Mouse (Mus musculus): ENCODE results near the gene Poldip2.

Poldip2 gene

DNA sequence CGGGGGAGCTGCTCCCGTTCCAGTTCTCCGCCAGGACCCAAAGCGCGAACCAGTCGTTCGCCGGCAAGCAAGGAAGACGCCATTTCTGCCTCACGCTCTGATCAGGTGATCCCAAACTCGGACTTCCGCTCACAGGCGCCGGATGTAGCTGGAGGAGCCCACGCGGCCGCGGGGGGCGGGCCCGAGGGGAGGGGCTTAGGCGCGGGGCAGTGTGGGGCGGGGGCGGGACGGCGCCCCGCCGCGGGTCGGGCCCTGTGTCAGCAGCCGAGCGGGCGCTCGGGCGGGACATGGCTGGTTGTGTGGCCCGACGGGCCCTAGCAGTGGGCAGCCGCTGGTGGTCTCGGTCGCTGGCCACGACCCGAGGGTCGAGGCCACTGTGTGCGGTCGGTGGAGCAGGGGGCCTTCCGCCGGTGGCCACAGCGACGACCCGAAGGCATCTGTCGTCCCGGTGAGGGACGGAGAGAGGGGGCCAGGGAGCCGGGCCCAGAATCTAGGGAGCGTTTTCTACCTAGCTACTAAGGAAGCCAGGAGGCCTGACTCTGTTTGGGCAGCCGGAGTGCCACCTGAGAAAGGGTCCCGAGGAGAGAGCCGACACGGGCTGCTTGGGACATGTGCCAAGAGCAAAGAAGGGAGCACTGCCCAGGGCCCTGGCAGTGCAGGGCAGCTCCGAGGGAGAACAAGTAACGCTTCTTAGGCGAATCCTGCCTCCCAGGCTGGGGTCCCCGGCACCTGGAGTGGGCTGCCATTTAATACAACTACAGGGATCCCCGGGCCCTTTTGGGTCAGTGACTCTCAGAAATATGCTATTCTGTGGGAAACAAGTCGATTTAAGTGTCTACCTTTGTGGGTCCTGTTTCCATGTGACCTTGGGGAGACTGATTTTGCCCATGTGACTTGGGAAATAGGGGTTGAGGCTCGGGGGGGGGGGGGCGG is at the start of gene Poldip2, which contains the start of gene Tmem199:
Gene Poldip2 (plus strand): TSS at position 169 of the 933 bp plus-strand sequence.
Gene Tmem199 (minus strand): TSS at position 148 of the 933 bp plus-strand sequence.
- peak; percentile 96 for DNase-seq (ENCODE audit: low spot score)

DNA sequence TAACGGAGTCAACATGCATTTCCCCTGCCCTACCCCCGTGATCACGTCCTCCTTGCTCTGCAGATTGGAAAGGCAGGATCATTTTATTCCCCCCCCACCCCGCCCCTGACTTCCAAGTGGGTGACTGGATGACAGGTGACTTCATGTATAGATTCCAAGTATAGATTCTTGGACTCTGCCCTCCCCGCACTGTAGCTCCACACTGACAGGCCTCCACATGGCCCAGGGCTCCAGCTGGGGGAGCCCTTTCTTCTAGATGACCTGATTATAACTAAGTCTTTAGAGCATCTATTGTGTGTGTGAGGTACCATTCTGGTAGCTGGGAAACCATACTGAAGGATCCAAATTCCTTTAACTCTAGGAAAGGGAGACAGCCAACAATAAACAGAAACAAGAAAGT is 49.3 kb upstream of the Poldip2 start:
- no peak for DNase-seq (ENCODE audit: low spot score)

DNA sequence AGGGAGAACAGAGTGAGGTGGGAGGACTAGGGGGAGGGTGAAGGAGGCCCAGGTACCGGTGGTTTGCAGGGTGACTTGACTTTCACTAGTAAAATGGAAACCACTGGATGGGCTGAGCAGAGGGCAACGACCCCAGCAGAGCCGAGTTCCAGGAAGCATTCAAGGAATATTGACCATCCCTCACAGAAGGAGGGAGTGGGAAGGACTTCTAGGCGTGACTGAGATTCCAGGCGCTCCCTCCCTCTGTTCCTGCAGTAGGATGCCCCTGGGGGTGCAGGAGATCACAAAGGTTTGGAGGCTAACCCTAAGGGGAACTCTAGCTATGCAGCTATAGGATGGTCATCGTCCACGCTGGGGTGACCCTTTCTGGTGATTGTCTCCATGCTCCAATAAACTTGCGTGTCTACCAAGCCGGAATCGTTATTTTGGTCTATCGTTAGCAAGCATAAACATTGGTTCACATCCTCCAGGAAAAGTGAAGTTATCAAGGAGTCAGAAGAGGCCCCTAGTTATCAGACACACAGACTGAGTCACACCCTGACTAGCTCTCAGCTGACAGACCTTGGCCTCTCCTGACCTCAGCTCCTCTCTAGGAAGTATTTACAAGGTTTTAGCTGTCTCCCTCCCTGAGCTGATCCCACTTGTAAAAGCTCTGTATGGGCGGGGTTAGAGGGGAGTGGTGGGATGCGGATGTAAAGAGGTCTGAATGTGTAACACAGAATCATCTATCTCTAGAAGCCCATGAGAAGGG is 48.5 kb upstream of the Poldip2 start:
- no peak for DNase-seq (ENCODE audit: low spot score)

DNA sequence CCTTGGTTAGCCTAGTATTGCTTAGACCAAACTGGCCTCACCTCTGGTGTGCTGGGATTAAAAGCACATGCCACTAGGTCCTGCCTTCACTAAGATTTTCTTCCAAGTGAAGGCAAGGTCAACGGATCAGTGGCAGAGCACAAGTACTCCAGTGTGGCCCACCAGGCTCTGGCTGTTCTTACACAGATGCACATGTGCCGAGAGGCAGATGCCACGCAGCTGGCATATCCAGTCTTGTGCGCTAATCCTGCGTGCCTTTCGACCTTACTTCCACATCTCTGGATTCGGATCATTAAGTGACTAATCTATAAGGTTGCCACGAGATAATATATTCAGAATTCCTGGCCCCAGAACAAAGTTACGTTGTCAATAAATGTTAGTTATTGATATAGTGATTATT is 46.9 kb upstream of the Poldip2 start:
- peak; percentile 30 for DNase-seq (ENCODE audit: low spot score)

DNA sequence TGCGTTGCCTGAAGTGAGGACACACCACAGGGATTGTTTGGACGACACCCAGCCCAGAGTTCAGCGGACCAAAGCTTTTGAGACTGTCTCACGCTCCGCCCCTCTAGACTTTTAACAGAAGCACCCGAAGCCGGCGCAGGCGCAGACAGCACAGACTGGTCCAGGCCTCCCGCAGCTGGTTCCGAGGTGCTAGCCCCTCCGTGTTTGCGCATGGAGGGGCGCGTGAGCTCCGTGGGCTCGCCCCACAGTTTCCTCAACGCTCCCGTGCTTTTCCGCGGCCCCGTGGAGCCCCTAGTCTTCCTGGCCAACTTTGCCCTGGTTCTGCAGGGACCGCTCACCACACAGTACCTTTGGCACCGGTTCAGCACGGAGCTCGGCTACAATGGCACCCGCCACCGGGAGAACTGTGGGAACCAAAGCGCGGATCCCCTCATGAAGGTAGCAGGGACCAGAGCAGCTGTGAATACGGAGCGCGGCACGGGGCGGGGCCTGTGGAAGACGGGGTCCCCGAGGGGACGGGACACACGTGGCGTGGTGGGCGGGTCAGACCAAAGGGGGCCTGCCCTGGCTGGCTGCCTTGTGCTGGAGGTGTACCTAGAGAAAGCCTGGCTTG is 46.3 kb upstream of the Poldip2 start, which contains the start of gene Slc46a1:
Gene Slc46a1 (plus strand): TSS at position 130 of the 613 bp plus-strand sequence.
- peak; percentile 92 for DNase-seq (ENCODE audit: low spot score)

DNA sequence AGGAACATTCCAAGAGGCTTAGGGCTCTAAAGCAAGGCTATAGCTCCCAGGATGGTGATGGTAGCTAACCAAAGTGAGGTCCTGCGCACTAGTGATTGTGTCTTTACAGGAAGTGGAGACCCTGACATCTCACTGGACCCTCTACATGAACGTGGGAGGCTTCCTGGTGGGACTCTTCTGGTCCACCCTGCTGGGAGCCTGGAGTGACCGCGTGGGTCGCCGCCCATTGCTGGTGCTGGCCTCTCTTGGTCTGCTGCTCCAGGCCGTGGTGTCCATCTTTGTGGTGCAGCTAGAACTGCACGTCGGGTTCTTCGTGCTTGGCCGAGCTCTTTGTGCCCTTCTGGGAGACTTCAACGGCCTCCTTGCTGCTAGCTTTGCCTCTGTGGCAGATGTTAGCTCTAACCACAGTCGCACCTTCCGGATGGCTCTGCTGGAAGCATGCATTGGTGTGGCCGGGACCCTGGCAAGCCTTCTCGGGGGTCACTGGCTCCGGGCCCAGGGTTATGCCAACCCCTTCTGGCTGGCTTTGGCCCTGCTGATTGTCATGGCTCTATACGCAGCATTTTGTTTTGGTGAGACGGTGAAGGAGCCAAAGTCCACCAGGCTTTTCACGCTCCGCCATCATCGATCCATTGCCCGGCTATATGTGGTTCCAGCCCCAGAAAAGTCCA is 45.6 kb upstream of the Poldip2 start:
- no peak for DNase-seq (ENCODE audit: low spot score)

DNA sequence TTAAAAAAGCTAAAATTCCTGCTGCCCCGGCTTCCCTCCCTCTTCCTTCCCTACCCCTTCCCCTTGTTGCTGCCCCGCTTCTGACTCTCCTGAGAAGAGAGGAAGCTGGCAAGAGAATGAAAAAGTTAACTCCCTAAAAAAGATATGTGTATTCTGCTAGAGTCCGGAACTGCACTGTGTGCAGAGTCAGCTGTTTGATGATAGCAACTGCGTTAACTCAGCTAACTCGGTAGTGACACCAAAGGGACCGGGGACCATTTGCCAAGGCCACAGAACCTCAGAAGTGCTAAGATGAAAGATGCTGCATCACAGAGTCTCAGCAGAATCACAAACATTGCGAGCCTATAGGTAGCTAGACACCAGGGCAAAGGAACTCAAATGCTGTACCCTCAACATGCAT is 44.5 kb upstream of the Poldip2 start:
- no peak for DNase-seq (ENCODE audit: low spot score)

DNA sequence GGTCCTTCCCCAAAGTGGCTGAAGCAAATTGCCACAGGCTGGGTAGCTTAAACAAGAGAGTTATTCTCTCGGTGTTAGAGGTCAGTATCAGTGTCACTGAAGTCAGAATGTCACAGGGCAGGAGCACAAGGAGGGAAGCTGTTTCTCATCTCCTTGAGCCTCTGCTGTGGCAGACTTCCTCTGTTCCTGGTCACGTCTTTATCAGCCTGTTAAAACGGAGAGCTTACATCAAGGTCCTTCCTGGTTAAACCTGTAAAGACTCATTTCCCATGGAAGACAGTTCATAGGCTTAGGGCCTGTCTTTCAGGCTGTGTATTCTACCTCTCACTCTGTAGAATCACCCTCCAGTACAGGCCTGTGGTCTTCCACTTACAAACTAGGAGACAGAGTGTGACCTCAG is 44.1 kb upstream of the Poldip2 start:
- no peak for DNase-seq (ENCODE audit: low spot score)

DNA sequence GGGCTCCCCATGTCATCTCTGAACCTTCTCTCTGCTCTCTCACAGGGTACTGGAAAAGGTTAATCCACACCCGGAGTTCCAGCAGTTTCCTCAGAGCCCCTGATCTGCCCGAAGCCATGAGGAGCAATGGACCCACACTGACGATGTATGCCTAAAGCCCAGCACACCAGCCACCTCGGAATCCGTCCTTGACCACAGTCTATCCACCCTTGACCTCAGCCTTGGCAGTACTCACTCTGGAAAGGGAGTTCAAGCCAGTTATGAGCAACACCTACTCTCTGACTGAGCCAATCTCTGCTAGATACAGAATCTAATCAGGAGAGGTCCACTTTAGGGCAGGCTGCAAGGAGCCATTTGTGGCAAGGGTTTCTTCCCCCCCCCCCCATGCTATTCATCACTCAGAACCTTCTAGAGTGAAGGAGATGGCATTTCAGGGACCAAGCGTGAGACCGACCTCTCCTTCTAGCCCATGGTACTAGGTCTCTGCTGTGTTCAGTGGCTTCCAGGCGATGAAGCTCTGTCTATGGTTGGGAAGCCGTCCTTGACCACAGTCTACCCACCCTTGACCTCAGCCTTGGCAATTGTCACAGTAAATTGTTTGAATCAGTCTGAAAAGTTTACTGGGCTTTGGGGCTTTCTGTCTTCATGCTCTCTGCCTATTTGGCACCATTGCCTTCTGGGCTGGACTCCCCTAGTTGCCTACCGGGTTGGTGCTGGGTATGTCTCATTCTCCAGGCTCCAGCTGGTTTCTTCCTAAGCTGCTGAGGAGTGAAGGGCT is 40.5 kb upstream of the Poldip2 start:
- no peak for DNase-seq (ENCODE audit: low spot score)

DNA sequence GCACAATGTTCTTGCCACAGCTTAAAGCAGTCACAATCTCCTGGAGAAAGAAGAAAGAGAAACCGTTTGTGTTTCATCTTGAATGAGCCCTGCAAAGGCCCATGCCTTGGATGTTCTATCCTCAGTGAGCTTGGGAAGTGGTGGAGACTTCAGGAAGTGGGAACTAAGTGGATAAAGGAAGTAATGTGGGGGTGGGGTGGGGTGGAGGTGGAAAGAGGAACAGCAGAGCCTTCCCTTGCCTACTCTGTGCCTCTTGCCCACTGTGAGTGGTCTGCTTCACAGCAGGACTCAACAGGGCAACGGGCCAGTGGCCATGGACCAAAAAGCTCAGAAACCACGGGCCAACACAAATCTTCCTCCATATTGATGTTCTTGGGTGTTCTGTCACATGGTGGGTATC is 36.7 kb upstream of the Poldip2 start:
- no peak for DNase-seq (ENCODE audit: low spot score)

DNA sequence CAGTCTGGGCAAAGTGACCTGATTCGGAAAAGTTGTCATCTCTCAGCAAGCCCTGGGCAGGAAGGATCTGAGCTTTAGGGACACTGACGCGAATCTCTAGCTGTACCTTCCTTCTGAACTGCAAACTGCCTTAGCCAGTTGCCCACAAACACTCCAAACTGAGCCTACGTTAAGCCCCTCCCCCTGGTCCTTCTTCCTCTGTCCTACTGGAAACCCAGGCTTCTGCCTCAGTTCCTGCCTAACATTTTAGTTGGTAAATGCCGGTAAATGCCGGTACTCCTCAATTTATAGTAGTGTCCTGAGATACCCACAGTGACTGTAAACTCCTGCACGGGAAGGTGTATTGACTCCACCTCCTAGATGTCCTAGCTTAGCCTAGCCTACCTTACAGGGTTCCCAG is 28.4 kb upstream of the Poldip2 start:
- DNase-seq (ENCODE audit: low spot score) = no peak

DNA sequence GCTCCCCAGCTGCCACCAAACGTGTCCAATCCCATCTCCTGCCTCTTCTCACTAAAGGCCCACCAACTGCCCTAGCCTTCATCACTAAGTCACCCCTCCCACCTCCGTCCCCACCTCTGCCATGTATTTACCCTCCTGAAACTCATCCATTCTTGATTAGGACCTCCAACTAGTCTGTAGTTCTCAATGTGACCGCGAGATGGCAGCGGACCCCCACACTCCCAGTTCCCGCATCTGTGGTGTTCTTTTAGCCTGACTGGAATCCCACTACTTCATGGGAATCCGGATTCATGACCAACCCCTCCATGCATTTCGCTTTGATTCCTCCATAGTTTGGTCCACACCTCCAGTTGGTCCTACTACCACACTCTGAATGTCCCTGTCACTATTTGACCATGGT is 23.8 kb upstream of the Poldip2 start:
- DNase-seq (ENCODE audit: low spot score) = peak; percentile 87

DNA sequence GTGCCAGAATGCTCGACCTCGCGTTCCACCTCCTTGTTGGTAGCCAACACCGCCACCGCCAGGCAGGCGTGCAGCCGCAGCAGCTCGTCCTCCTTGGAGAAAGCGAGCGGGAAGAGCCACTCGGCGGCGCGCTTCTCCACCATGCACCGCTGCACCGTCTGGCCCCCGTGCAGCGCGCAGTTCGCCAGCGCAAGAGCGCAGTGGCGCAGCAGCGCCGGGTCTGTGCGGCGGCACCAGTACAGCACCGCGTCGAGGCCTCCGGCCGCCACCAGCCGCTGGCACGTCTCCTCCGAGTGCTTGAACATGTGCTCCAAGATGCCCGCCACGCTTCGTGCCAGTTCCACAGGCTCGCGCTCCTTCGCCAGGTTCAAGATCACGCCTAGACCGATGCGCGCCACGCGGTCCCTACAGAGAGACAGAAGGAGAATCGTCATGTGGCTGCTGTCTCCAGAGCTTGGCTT is 21.2 kb upstream of the Poldip2 start:
- DNase-seq (ENCODE audit: low spot score) = peak; percentile 79

DNA sequence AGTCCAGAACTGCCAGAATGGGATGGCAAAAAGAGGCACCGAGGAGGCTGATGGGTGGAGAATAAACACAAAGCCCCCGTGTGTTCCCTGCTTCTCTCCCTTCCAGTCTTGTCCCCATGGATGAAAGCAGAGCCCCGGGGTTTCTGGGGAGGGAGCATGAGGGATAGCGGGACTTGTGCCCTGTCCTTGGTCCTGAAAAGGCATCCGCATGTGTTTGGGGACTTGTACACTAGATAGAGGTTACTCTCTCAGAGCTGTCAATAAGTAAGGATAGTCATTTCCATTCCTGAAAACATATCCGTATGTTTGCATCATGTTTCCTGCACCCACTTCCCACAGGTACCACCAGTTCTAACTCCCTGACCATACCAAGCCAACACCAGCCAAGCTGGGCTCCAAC is 16.1 kb upstream of the Poldip2 start:
- peak; percentile 78 for DNase-seq (ENCODE audit: low spot score)

DNA sequence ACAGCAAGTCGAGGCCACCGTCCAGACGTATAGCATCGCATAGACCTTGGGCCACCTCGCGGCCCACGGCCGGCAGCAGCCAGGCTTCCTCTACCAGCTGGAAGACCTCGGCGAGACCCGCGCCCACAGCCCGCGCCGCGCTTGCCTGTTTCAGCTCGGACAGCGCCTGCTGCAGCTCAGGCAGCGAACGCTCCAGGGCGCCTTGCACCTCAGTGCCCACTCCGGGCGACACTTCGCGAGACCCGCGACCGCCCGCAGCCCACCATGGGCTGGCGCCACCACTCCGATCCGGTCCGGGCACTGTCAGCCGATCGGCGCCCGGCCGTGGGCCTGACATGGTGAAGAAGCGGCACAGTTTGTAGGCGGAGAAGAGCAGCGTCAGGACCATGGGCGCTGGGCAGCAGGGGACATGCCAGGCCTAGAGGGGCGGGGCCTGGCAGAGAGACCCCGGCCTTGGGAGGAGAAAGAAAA is 14.9 kb upstream of the Poldip2 start:
- no peak for DNase-seq (ENCODE audit: low spot score)

DNA sequence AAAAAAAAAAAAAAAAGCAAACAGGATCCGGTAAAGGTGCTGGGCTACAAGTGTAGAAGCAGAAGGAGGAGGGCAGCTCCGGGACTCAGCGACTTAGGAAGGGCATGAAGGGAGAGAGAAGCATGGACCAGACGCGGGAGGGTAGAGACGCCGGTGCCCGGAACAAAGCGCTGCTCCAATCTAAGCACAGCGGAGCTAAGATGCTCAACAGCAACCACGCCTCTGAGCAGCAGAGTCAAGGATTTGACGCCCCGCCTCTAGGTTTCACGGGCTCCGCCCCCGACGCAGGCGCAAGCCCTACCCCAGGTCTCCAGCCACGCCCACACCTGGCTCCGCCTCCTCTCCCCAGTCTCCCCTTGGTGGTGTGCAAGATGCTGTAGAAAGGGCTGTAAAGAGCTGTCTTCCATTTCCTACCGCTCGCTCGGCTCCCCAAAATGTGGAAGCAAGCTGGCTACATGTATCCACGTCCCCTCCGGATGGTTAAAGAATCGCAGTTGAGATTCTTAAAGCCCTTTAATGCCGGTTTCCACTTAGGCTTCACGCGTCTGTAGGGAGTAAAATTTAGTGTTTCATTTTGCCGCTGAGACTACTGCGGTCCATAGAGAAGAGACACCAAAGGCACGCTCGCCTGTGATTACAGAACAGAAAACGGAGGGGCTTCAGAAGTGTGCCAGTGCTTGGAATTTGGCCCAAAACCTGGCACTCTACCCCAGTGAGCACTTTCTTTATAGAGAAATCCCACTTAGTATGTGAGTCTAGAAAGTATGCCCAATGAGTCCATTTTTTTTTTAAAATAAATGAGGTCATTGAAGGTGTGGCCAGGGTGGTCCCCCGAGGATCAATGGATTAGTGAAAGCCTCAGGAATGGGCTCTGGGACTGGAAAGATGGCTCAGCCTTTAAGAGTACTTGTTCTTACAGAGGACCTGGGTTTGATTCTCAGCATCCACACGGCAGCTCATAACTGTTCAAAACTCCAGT is 14.2 kb upstream of the Poldip2 start, which contains the start of gene Sarm1:
Gene Sarm1 (minus strand): TSS at position 211 of the 979 bp plus-strand sequence.
- peak; percentile 97 for DNase-seq (ENCODE audit: low spot score)

DNA sequence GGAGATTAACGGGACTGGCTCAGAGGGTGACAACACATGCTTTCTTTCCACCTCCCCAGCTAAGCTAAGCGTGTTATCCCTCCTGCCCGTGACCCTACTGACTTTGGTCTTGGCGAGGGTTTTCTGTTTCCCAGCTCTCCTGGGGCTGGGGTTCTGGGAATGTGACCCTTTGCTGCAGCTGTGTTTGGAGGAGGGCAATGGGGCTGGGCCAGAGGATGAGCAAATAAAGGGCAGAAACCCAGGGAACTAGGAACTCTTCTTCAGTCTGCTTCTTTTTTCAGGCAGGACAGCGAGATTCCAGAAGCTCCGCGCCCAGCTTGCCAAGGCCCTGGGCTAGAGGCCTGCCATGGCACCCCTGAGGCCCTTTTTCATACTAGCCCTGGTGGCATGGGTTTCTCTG is 13.0 kb upstream of the Poldip2 start, which contains the start of gene Vtn:
Gene Vtn (plus strand): TSS at position 88 of the 400 bp plus-strand sequence.
- peak; percentile 30 for DNase-seq (ENCODE audit: low spot score)

DNA sequence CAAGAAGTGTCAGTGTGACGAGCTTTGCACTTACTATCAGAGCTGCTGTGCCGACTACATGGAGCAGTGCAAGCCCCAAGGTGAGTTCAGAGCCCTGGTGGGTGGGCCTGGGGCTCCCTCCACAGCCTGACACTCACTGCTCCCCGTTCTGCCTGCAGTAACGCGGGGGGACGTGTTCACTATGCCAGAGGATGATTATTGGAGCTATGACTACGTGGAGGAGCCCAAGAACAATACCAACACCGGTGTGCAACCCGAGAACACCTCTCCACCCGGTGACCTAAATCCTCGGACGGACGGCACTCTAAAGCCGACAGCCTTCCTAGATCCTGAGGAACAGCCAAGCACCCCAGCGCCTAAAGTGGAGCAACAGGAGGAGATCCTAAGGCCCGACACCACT is 12.4 kb upstream of the Poldip2 start:
- no peak for DNase-seq (ENCODE audit: low spot score)

DNA sequence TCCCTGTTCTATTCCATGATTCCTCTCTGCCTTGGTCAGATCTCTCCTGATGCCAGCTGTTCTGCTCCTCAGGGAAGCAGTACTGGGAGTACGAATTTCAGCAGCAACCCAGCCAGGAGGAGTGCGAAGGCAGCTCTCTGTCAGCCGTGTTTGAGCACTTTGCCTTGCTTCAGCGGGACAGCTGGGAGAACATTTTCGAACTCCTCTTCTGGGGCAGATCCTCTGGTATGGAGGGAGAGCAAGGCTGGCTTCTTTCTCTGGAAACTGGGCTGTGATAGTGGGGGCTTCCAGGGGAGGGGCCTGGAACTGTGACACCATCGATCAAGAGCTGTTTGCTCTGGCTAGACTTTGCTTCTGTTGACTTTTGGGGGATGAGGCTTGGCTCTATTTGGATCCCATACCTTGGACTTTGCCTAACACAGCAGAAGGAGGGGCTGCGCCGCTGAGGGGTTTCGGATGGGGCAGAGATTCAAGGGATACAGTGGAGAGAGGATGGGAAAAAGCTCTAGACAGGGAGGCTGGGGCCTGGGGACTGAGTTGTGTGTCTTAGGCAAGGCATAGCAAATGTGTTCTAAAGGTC is 11.3 kb upstream of the Poldip2 start:
- DNase-seq (ENCODE audit: low spot score) = no peak
